Mouse (Mus musculus) urinary bladder, postnatal 25 days (tissue): ENCODE measurements around the gene Trim63.
"Not testable (repeated sequence)": the region's sequence is repeated elsewhere in the genome, so short reads cannot be mapped to it uniquely, and the experiment has no call there.

ENCODE experiments used
- DNase-seq: peaks from one replicate; pipeline ENCODE4 v3.0.0; 2022; ENCODE audit warnings: low spot score

Gene Trim63

DNA sequence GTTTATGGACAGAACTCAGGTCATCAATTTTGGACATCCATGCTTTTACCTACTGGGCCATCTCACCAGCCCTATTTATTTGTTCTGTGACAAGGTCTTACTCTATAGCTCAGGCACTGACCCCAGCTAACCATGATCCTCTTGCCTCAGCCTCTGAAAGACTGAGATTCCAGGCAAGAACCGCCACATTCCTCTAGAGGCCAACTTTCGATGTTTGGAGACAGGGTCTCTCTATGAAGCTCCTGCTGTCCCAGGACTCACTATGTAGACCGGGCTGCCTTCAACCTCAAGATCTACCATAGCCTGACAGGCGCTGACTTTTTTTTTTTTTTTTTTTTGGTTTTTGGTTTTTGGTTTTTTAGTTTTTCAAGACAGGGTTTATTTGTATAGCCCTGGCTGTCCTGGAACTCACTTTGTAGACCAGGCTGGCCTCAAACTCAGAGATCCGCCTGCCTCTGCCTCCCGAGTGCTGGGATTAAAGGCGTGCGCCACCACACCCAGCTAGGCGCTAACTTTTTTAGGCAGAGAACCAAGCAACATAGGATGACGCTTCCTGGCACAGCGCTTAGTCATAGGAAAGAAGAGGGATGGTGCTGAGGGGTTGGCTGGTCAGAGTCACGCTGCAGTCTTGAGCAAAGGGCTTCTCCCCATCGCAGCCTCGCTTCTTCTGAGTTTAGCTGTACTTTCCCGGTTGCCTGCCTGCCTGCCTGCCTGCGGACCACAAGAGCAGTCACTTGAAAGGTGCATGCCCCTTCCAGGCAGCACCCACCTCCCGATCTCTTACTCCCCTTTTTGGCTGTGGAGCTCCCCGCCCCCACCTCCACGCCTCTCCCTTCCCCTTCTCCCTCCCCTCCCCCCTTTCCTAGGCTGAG is 16.1 kb upstream of the Trim63 start:
- no peak for DNase-seq

DNA sequence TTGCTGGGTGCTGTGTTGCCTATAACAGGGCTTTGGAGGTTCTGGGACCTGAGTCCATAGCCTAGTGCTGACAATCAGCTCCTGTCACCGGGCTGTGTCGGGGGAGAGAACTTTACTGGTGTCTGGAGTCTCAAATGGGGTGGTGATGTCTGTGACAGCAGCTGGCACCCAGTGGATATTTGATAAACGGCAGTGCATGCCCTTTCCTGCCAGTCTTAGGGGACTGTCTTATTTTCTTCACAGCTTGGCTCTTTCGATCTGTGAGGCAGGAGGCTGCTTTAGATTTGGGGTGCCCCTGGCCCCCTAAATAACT is 15.5 kb upstream of the Trim63 start:
- DNase-seq = no peak

DNA sequence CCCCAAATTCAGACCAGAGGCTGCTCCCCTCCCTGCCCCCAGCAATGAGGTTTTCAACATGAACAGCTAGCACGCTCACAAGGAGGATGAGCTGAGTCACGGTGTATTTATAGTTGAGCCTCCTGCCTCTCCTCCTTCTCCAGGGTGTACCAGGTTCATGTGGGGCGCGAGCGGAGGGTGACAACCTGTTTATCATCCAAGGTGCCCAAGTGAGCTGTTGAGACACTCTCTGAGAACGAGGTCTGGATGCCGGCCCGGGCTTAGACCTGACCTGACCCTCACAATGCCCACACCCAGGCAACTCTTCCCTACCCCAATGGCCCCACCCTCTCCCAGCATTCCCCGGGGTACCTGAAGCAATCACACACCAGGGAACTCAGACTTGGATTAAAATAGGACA is 14.6 kb upstream of the Trim63 start:
- no peak for DNase-seq

DNA sequence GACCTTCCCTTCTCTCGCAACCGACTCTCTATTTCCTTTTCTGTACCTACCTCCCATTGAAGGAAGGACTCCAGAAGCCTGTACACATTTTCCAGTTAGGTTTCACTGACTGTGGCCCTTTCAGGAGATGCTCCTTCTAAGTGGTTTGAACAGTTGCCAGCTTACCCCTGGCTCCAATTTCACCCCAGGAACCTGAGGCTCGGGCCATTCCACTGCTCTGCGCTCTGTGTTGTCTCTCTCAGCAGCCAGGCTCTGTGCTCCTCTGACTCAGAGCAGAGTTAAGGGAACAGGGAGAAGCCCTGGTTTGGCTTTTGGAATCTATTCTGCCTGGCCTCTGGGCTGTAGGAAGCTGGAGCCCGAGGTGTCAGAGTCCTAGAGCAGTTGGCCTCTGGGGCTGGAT is 12.8 kb upstream of the Trim63 start:
- DNase-seq = no peak

DNA sequence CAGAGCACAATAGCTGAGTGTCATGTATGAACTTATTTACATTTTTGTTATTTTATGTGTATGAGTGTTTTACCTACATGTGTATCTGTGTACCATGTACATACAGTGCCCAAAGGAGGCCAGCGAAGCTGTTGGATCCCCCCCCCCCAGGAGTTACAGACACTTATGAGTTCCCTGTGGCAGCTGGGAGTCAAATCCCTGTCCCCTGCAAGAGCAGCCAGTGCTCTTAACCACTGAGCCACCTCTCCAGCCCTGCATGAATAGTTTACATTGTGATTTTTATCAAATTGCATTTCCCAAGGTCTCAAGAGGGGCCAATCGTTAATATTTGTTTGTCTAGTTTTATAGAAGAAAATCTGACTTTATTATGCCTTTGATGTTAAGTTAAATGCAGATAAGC is 8.0 kb upstream of the Trim63 start:
- DNase-seq = no peak

DNA sequence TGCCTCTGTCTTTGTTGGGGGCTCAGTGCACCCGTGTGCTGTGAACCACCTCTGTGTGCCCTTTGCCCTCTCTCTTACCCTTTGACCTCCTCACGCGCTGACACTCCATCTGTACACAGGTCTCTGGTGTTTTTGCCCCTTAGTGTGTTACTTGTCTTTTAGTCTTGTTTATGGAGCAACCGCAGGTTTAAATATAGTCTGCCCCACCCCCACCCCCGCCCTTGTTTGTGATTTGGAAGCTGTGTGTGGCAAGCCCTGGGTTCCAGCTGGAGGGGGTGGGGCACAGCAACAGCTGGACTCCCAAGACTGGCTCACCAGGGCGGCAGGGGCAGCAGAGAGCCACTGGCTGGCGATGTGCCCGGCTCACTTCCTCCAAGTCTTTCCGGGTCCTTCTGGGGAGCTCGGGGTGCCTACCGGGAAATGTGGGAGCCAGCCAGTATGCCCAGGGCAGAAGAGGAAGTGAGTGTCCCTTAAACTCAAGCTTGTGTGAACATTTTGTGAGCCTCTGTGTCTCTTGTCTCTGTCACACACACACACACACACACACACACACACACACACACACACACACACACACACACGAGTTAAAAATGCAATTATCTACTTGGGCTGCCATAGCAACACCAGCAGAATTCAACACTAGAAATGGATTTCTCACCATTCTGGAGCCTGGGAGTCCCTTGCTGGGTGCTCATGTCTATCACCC is 7.4 kb upstream of the Trim63 start:
- peak; percentile 50 for DNase-seq

DNA sequence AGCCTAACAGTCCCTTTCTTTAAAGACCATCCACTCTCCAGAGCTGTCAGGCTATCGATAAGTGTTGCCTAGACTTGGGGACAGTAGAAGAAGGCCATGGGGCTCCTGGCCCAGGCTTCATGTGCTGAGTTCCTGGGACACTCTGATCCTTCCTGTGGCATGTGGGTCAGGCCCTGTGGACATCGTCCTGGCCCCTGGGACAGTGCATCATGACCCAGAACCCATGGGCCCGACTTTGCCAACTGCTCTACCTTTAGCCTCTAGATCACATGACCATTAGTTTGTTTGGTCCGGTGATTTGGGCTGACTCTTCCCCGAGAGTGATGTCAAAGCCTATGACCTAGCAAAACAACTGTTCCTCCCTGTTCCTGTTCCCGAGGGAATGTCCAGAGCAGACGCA is 4.8 kb upstream of the Trim63 start:
- no peak for DNase-seq

DNA sequence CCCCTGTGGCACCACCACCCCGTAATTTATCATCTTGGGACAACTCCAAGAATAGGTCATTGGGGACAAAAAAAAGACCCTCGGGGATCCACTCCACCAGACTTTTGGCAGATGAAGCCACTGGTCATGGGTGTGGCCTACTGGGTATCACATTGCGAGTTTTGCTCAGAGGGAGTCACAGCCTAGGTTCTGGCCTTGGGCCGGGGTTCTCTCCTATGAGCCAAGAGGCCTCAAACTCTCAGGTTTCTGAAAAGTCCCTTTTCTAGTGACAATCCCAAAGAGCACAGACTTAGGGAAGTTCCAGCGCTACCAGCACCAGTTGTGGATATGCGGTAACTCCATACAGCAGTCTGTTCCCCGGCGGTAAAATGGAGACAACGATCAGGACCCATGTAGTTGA is 4.3 kb upstream of the Trim63 start:
- DNase-seq = no peak

DNA sequence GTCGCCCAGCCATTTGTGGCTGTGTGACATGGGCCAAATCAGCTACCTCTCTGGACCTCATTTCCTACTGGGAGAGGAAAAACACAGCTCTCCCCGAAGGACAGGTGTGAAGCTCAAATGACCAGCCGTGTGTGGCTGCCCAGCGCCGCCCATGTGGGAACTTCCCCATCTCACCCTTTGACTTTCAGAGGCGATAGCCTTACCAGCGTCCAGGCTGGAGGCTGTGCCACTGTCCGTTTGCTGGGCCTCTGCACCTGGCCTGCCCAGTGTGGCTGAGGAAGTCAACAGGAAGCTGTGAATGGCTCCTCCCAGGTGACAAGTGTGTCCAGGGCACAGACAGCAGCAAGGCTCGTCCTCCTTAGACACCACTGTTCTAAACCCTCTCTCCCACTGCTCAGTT is 3.1 kb upstream of the Trim63 start:
- no peak for DNase-seq

DNA sequence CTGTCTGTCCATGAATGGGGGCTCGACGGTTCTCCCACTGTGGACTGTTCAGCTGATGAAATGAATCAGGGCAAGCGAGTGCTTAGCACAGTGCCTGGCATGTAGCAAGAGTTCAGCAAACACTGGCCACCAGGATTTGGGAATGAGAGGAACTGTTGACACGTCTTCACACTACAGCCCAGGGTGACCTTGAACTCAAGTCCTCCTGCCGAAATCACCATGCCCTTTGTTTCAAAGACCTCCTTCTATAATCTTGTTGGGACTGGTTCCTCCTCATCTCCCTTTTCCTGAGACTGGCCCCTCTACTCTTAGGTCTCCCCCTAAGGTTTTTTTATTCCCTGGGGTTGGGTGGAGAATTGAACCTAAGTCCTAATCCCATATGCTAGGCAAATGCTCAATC is 2.6 kb upstream of the Trim63 start:
- no peak for DNase-seq

DNA sequence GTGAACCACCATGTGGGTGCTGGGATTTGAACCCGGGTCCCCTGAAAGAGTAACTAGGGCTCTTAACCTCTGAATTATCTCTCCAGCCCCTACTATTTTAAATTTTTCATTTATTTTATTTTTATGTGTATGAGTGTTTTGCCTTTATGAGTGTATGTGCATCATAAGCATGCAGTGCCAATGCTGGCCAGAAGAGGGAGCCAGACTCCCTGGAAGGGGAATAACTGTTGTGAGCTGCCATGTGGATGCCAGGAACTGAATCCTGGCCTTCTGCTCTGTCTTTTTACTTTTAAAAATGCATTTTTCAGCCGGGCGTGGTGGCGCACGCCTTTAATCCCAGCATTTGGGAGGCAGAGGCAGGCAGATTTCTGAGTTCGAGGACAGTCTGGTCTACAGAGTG is 2.0 kb upstream of the Trim63 start:
- DNase-seq = no peak

DNA sequence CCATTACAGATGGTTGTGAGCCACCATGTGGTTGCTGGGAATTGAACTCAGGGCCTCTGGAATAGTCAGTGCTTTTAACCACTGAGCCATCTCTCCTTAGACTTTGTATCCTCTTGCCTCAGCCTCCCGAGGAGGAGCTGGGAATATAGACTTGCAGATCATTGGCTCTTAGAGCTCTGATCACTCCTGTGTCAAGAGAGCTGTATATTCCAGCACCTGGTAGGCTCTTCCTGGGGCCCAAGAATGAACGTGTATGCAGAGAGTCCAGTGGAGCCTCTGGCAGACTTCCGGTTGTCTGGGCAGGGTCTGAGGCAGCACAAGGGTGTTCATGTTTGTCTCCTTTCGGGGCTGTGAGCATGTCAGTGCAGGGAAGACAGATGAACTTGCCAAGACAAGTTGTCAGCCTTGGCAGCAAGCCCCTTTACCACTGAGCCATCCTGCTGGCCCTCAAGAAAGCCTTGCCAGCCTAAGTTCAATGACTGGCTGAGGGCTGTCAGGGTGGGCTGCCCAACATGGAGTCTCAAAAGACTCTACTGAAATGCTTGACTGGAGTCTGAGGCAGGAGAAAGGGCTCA is 752 bp upstream of the Trim63 start:
- DNase-seq = no peak

DNA sequence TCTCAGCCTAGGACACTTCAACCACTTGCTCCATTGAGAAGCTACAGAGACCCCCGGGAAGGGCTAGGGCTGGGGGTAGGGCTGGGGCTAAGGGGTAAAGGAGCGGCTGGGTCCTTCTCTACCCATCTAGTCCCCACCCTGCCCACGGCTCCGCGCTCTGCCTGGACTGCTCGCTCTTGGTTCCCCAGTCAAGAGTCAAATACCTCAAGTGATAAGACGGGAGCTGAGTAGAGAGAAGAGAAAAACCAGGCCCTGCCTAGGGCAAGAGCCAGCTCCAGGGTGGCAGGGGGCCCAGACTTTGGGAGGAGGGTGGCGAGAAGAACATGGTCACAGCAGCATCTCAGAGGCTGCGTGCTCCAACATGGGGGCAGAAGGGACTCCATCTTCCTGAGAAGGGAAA is 550 bp downstream of the Trim63 start:
- DNase-seq = no peak

DNA sequence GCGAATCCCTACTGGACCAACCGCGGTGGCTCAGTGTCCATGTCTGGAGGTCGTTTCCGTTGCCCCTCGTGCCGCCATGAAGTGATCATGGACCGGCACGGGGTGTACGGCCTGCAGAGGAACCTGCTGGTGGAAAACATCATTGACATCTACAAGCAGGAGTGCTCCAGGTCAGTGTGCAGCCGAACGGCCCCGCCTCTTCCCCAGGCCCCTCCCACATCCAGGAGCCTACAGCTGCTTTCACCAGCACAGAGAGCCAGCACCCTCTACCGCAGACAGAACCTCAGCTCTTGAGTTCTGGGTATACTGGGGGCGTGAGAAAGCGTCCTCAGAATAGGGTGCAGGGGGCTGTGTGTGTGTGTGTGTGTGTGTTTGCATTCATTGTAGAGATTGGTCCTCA is 1.5 kb downstream of the Trim63 start:
- DNase-seq = no peak

DNA sequence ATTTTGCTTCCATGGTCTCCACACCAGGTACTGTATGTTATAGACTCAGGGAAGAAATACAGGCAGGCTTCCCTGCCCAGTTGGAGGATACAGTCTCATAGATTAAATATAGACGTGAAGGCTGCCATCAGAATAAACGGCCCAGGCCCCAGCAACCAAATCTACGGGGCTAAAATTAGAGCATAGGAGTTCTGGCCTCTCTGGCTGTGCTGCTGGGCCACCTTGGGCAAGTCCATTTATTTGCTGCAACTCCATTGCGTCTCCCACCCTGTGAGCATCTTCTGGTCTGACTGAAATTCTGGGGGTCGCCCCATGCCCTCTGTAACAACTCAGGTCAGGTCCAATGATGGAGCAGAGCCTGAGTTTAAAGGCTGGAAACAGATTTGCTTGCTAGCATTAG is 4.2 kb downstream of the Trim63 start:
- no peak for DNase-seq

DNA sequence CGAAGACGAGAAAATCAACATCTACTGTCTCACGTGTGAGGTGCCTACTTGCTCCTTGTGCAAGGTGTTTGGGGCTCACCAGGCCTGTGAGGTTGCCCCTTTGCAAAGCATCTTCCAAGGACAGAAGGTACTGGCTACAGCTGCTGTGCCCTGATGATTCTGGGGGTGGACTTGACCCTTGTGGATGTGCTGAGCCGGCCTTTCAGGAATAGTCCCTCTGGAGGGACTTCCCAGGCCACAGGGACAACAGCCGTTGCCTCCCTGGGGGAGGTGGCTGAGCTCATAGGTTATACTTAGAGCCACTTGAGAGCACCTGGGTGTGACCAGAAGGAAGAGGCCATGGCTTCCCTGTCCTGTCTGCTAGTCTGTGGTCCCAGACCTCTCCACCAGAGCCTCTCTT is 4.8 kb downstream of the Trim63 start:
- DNase-seq = no peak

DNA sequence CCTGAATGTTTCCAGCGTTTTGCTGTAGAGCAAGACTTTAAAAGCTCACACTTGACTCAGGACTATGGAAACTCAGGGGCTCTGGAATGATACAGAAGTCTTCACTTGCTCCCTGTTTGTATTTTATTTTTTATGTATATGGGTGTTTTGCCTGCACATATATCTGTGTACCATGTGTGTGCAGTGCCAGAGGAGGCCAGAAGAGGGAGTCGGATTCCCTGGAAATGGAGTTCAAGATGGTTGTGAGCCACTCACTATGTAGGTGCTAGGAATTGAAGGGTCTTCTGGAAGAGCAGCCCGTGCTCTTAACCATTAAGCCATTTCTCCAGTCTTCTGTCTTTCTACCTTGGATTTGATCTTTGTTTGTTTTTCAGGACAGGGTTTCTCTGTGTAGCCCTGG is 6.6 kb downstream of the Trim63 start:
- DNase-seq = no peak

DNA sequence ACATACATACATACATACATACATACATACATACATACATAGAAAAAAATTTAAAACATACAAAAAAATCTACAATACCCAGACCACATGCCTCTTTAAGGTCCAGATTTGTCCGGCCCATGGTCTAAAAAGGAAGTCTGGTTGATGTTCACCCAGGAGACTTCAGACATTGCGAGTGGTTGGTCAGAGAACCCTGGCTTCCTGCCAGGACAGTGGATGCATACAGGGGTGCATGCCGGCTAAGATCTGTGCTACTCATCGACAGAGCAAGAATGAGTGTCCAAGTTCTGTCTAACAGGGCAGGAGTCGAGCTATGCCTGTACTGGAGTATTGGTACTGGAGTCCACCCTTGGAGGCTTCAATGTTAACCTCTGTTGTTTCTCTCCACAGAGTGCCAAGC is 9.7 kb downstream of the Trim63 start:
- no peak for DNase-seq

DNA sequence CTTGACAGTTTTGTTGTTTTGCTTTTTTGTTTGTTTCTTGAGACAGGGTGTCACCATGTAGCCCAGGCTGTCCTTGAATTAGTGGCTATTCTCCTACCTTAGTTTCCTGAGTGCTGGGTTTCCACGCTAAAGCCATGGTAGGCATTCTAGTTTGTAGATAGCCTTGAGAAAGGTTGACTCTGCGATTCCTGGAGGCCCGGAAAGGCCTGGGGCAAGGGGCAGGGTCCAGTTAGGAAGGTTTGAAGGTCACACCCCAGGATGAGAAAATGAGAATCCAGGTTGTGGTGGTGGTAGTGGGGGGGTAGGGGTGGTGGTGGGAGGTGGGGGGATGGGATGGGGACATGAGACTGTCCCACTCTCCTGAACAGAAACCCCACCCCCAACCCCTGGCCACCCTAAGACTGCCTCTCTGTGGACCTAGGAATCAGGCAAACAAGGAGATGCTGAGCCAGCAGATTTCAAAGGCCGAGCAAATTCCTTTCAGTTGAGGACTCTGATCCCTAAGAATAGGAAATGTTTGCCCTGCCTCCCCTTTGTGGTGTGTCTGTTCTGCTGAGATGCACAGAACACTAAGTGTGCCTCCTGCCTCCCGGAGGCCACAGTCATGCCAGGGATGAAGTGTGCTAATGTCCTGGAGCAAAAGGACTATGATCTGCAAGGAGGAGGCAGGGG is 12.1 kb downstream of the Trim63 start:
- DNase-seq = no peak

DNA sequence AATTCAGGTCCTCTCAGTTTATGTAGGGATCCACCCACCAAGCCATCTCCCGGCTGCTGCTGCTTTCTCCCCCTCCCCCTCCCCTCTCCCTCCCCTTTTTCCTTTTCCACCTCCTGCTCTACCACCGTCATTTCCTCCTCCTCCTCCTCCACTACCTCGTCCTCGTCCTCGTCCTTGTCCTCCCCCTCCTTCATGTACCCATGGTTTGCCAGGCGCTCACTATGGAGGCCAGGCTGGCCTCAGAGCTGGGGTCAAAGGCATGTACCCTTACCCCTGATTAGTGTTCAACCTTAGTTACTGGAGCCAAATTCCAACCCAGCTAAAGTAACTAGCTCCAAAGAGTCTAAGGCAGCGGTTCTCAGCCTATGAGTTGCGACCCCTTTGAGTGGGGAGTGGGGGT is 13.2 kb downstream of the Trim63 start:
- no peak for DNase-seq

DNA sequence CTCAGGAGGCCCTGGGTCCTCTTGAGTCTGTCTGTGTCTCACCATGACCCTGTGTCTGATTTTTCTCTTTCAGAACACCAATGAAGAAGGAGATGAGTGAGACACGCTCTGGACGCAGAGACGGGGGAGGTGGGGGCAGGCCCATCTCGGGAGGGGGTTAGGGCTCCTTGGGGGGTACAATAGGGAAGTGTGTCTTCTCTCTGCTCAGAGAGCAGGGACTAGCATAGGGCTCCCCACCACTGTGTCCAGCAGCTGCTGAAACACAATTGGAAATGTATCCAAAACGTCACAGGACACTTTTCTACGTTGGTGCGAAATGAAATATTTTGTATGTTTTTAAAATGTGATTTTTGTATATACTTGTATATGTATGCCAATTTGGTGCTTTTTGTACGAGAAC is 13.9 kb downstream of the Trim63 start:
- no peak for DNase-seq

DNA sequence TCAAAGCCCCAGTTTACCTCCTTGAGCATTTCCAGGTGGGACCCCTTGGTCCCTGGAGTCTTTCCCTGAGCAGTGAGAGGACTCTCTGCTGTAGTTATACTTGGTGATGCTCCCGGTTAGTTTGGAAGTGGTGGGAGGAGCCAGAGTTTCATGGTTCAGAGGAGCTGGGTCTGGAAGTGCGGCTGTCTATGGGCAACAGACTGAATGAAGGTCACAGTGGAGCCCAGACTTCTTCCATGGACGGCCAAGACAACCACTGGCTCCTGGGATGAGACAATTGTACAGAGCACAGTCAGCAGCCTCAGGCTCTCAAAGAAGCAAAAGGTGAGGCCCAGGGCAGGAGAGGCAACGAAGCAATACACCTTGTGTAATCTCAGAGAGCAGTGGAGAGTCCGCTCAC is 15.4 kb downstream of the Trim63 start:
- no peak for DNase-seq

DNA sequence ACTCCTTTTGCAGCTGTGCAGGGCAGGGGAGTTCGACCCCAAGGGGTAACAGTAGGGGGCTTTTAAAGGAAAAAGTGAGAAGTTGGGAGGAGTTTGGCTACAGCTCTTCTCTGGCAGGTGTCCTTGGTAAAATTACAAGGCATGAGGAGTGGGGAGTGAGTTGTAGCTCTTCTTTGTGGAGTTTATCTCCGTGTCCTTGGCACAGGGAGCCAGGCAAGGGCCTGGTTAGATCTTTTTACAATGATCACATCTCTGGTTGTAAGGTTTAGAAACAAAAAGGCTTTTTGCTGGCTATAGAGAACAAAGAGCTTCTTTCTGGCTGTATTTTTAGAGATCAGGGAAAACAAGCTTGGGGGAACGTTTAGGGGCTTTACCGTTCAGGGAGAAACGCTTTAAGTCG is 26.3 kb downstream of the Trim63 start:
- not testable (repeated sequence) for DNase-seq
